ENCODE assay signal across 13 mouse cellular contexts in genomic region chr15:95967516-95968196, GRCm38 (mm10).
"Had no signal": no experiment of that assay in that cellular context is flagged by ENCODE, and none has a peak within 500 bp of the region (broad histone marks: within the 10 kb centered on the region; RNA-seq: fewer than 3 reads in every experiment).

No protein-coding gene starts in this region.

- DNase-seq: kidney, adult 18-20 months; kidney, postnatal 10 days; kidney, postnatal 4 days; liver; liver, embryonic 13.5 days; liver, postnatal 0 days; lung, postnatal 14 days; right cerebral cortex, adult 18-20 months; right cerebral cortex, postnatal 25 days; thymus, postnatal 36 days had no signal

- H3K27ac ChIP-seq: layer of hippocampus, adult 2 months; limb, embryonic 12.5 days; liver, embryonic 13.5 days; lung, embryonic 15.5 days had no signal

- H3K4me2 ChIP-seq: limb, embryonic 12.5 days; liver, embryonic 13.5 days; lung, embryonic 15.5 days had no signal

- H3K27me3 ChIP-seq: limb, embryonic 12.5 days; liver, embryonic 13.5 days; lung, embryonic 15.5 days had no signal

- H3K4me3 ChIP-seq: layer of hippocampus, adult 2 months; limb, embryonic 12.5 days; liver, embryonic 13.5 days; lung, embryonic 15.5 days had no signal

- H3K9ac ChIP-seq: limb, embryonic 12.5 days; liver, embryonic 13.5 days; liver, postnatal 0 days; lung, embryonic 15.5 days had no signal

- H3K9me3 ChIP-seq: limb, embryonic 12.5 days; liver, embryonic 13.5 days; lung, embryonic 15.5 days had no signal

- ATAC-seq: liver, postnatal 0 days had no signal

- H3K4me1 ChIP-seq: liver, embryonic 13.5 days; lung, embryonic 15.5 days had no signal
